Mouse (Mus musculus) lung, postnatal 10 days (tissue): ENCODE data around the gene Agfg2.
"Not testable (repeated sequence)": the region's sequence is repeated elsewhere in the genome, so short reads cannot be mapped to it uniquely, and the experiment has no call there.

Experiments
- DNase-seq: peaks from one replicate; pipeline ENCODE4 v3.0.0; 2021

The Agfg2 gene

DNA sequence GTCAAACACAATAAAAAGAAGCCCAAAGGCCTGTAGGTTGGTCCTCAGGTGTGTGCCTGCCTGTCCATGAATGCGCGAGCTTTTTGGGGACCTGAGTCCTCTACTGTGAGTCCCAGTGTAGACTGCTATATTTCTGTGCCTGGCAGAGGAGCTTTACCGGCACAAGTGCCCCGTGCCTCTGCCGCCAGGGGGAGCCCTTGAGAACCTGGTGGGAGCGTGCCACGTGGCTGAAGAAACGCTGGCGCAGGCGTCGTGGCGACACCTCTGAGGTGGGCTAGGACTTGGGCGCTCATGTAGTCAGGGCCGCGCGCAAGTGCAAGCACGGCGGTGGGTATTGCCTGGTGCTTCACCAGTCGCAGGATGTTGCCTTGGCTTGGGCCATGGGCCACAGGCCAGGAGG is 43.5 kb downstream of the Agfg2 start, which contains the start of gene Sap25:
TSS of gene Sap25 (plus strand) at position 281 of the 400 bp plus-strand sequence.
- DNase-seq = peak; percentile 57

- DNase-seq = peak; percentile 51
These were observed 45.1 kb downstream of the Agfg2 start for GRCm38 (mm10) chr5:137639472-137639871.

DNA sequence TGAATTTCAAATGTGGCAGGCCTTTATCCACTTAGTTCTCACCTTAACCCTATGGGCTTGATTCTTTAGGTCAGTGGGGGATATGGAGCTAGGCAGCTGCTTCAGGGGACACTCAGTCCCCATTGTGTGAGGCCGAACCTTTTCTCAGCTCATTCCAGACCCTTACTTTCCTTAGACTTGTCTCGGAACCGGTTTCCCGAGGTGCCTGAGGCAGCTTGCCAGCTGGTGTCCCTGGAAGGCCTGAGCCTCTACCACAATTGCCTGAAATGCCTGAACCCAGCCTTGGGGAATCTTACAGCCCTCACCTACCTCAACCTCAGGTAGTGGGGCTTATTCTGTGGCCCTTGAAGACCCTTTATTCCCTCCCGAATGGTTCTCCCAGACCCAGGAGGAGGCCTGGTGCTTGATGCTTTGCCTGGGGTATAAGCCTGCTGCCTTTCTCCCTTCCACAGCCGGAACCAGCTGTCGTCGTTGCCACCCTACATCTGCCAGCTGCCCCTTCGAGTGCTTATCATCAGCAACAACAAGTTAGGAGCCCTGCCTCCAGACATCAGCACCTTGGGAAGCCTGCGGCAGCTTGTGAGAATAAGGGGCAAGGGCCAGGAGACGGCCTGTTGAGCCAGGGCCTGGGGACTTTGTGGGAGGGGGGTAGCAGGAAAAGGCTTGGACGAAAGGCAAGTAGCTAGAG is 51.0 kb downstream of the Agfg2 start:
- peak; percentile 77 for DNase-seq

GRCm38 (mm10) chr5:137631591-137631990 is 52.9 kb downstream of the Agfg2 start:
- no peak for DNase-seq

GRCm38 (mm10) chr5:137631171-137631570 is 53.4 kb downstream of the Agfg2 start:
- peak; percentile 67 for DNase-seq

- peak; percentile 81 for DNase-seq
These were observed 53.9 kb downstream of the Agfg2 start for GRCm38 (mm10) chr5:137630602-137631001.

GRCm38 (mm10) chr5:137629906-137630545 is 54.5 kb downstream of the Agfg2 start:
- peak; percentile 73 for DNase-seq

- DNase-seq = peak; percentile 81
These were observed 55.2 kb downstream of the Agfg2 start for GRCm38 (mm10) chr5:137629306-137629721.

DNA sequence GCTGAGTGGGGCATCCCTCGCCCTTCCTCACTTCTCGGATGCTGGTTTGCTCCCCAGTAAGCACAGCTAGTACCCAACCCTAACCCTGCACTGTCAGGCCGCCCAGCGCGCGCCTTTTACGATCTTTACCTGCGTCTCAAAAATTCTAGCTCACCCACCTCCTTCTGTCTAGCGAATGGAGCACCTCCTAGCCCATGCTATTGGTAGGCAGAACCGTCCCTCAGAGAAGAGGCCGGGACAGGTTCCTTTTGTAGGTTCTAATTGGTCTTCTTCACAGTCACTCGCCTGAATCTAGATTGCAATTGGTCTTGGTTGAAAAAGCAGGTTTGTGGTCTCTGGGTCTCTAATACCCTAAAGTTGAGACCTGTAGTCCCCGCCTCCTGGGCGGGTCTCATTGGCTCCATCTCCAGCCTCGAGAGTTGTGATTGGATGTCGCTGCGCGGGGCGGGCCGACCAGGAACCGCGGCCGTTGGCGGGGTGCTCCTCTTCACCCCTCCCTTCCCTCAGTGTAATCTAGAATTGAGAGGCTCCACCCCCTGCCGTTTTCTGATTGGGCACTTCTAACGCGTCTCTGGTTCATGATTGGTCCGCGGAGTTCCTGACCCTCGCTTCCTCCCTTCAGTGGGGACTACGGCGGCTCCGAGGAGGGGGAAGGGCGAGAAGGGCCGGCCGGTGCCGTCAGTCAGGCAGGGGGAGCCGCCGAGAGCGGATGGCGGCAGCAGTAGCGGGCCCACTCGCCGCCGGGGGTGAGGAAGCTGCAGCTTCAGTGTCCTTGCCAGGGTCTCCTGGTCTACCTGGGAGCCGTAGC is 55.8 kb downstream of the Agfg2 start, which contains the start of the genes Fbxo24, Lrch4 and Gm20605:
TSS of gene Fbxo24 (minus strand) at position 505 of the 808 bp plus-strand sequence.
TSS of gene Lrch4 (plus strand) at position 624 of the 808 bp plus-strand sequence.
TSS of gene Gm20605 (plus strand) at position 678 of the 808 bp plus-strand sequence.
- DNase-seq = peak; percentile 100

DNA sequence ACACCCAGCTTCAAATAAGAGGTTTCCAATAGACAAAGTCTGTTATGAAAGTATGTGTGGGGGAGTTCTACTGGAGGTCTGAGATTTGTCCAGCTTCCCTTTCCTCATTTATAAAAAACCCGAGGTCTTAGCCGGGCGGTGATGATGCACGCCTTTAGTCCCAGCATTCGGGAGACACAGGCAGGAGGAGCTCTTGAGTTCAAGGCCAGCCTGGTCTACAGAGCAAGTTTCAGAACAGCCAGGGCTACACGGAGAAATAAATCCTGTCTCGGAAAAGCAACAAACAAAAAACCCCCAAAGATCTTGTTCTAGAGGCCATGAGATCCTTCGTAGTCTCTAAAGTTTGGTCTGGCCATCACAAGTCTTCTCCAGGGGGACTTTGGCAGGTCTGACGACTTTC is 56.5 kb downstream of the Agfg2 start:
- DNase-seq = peak; percentile 52

- no peak for DNase-seq
These were observed 60.5 kb downstream of the Agfg2 start for GRCm38 (mm10) chr5:137623937-137624530.

DNA sequence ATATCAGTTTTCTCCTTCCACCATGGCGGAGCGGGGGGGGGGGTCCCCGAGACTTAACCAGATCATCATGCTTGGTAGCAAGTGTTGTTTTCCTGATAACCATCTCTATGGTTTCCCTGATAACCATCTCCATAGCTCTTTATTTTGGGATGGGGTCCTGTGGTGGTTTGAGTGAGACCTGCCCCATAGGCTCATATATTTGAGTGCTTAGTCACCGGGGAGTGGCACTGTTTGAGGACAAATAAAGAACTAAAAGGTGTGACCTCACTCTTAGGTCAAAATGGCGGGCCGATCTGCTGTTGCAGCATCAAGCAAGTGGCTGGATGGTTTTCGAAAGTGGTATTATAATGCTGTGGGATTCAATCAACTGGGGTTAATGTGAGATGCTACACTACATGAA is 69.2 kb downstream of the Agfg2 start:
- no peak for DNase-seq

GRCm38 (mm10) chr5:137614921-137615320 is 69.6 kb downstream of the Agfg2 start:
- not testable (repeated sequence) for DNase-seq

- peak; percentile 32 for DNase-seq
These were observed 71.0 kb downstream of the Agfg2 start, which contains the start of gene Pcolce for GRCm38 (mm10) chr5:137613550-137613949. Gene Pcolce, minus strand, starts transcription at chr5:137613784.

DNA sequence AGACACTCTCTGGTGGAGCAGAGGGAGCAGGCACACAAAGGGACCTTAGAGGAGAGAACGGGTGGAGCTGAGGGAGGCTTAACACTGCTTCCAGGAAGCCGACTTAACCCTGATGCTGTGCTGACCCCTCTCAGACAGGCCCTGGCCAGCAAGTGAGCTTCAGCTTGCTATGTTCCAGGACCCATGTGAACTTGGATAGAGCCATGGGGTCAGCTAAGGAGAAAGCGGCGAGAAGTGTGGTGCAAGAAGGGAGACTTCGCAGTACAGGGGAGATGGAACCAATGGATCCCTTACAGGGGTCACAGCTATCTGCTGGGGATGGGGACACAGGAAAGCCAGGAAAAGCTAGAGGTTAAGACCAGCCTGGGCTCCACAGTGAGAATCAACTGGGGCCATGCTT is 71.5 kb downstream of the Agfg2 start:
- no peak for DNase-seq

GRCm38 (mm10) chr5:137611245-137611602 is 73.3 kb downstream of the Agfg2 start:
- peak; percentile 89 for DNase-seq

- peak; percentile 92 for DNase-seq
These were observed 73.8 kb downstream of the Agfg2 start for GRCm38 (mm10) chr5:137610548-137611244.

- DNase-seq = no peak
These were observed 74.5 kb downstream of the Agfg2 start for GRCm38 (mm10) chr5:137610056-137610455.

DNA sequence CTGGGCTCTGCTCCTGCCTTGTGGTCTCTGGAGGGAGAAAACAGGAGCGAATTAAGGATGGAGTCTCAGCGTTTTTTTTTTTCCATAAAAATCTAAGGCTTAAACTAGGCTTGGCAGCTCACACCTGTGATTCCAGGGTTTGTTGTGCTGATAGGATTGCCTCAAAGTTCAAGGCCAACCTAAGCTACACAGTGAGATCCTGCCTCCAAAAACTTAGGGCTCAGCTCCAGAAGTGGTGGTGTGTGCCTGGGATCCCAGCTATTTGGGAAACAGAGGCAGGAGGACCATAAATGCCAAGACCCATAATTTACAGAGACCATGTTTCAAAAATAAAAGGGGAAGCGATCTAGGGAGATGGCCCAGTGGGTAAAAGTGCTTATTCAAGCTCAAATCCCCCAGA is 75.2 kb downstream of the Agfg2 start:
- no peak for DNase-seq

DNA sequence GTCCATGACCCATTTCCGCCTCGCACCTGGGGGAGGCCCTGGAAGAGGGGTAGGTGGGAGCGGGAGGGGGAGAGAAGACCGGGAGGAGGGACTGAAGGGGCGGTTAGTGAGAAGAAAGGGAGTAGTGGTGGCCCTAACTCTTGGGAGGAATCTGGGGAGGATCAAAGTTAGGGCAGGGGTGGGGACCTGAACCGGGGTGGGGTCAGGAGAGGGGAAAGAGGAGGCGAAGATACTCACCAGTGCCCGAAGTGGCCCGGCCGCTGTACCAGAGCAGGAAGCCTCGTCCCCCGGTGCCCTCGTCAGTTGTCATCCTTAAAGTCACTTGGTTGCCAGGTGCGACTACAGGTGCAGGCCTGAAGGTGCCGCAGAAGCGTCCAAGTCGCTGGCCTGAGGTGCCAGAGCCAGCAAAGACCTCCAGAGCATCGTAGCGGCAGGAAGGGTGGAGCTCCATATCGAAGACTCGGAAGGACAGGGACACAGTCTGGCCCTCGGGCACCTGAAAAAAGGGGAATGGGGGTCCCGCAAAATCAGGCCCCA is 75.8 kb downstream of the Agfg2 start:
- peak; percentile 24 for DNase-seq

DNA sequence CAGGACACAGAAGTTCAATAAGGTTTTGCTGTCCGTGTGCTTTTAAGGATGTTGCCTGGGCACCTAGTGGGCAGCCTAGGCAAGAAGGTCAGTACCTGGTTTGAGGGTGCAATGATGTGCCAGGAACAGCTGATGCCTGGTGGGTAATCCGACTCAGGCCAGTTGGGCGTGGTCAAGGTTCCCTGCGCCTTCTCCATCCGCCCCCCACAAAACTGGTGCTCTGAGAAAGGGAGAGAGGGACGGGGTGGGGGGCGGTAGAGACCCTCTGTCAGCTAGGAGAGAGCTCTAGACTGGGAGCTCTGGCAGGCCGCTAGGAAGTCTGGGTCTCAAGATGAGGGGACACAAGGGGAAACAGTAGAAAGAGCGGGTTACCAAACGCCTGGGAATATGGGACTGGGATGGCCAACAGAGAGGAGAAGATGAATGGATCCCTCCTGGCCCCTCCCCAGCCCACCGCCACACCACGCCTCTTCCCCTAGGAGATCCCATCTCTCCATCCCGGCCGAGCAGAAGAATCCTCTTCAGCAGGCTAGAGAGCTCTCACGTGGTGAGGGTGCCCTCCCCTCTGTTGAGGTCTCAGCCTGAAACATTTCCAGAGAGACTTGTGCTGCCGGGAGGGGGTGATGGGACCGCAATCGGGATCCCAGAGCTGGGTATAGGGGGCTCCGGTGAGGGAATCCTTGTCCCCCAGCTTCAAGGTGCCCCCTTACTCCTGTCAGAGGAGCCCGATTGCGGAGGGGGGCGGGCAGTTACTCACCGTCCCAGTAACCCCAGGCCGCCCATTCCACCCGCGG is 76.5 kb downstream of the Agfg2 start:
- DNase-seq = no peak
